Mouse (Mus musculus): ENCODE measurements around the gene Arntl. TPM values are rescaled to one million over a fixed set of nuclear protein-coding genes. Genes with fewer than 3 reads are reported as not detected.

Gene Arntl
- polyA plus RNA-seq, 1 experiment from 2014 or later, result 10.7 TPM

- no peak overlapping the region for H3K4me2 ChIP-seq
- H3K9ac ChIP-seq, result no peak overlapping the region
- no peak overlapping the region for H3K4me3 ChIP-seq (replicated peaks)
- no peaks in the 10 kb centered on the region for H3K36me3 ChIP-seq
- H3K27ac ChIP-seq, result peak overlapping the region; percentile 58; the same call in 1 of the 2 replicates
- no peak for ATAC-seq (ENCODE audit: insufficient read depth, low FRiP score, low read depth)
- H3K27me3 ChIP-seq (replicated peaks), result no peaks in the 10 kb centered on the region
- H3K9me3 ChIP-seq, result no peaks in the 10 kb centered on the region
- 48% methylated on average over 12 of the region's 12 CpGs for WGBS
- peaks cover 25% of the 10 kb centered on the region for H3K4me1 ChIP-seq
Measured at GRCm38 (mm10) chr7:113241901-113242661, 34.8 kb downstream of the Arntl start.

DNA sequence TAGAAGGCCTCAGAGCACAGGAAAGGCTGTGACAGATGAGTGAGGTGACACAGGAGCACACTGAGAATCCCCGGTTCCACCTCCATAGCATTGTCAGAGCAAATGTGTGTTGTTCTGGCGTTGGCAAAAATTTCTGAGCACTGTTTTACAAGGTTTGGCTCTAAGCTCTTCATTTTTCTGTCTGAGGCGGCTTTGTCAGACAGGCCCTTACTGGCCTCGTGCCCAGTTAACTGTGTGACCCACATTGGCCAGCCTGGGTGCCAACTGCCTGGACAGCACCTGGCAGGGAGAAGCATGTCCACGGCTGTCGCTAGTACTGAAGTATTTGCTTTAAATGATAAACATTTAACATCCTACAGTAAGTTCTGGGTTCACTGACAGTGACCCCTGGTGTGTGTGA is 35.4 kb downstream of the Arntl start:
- Histone ChIP-seq H3K4me2 (no peak overlapping the region), H3K27ac (peak overlapping the region; percentile 58; the same call in 1 of the 2 replicates), H3K27me3 (replicated peaks) (no peaks in the 10 kb centered on the region), H3K4me3 (replicated peaks) (no peak overlapping the region), H3K9me3 (no peaks in the 10 kb centered on the region), H3K4me1 (peaks cover 25% of the 10 kb centered on the region), H3K36me3 (no peaks in the 10 kb centered on the region), H3K9ac (no peak overlapping the region)
- 52% methylated on average over 6 of the region's 6 CpGs for WGBS
- no peak for ATAC-seq (ENCODE audit: insufficient read depth, low FRiP score, low read depth)

GRCm38 (mm10) chr7:113245144-113245543 is 37.9 kb downstream of the Arntl start:
- Histone ChIP-seq H3K4me2 (no peak overlapping the region), H3K4me1 (peaks cover 31% of the 10 kb centered on the region), H3K9me3 (no peaks in the 10 kb centered on the region), H3K4me3 (replicated peaks) (no peak overlapping the region), H3K27ac (no peak overlapping the region), H3K27me3 (replicated peaks) (no peaks in the 10 kb centered on the region), H3K9ac (no peak overlapping the region), H3K36me3 (no peaks in the 10 kb centered on the region)
- ATAC-seq (ENCODE audit: insufficient read depth, low FRiP score, low read depth), result no peak
- WGBS, result 84% methylated on average over 5 of the region's 5 CpGs

DNA sequence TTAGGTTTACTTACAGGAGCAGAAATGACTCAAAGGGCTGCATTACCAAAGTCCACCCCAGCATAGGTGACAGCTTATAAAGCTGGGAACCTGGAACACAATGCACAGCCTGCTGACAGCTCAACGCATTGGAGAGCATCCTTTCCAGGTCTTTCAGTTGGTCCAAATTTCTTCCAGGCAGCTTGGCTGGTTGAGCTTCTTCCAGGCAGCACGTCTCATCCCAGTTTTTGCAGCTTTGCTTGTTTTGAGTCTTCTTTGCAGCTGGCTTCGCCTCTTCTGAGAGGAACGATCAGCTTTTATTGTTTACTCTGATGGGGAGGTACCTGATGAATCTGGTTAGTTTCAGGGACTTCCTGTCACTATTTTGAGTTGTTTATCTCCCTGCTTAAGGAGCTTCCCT is 39.2 kb downstream of the Arntl start:
- Histone ChIP-seq H3K9ac (no peak overlapping the region), H3K4me3 (replicated peaks) (no peak overlapping the region), H3K36me3 (no peaks in the 10 kb centered on the region), H3K4me2 (no peak overlapping the region), H3K9me3 (no peaks in the 10 kb centered on the region), H3K27ac (no peak overlapping the region), H3K27me3 (replicated peaks) (no peaks in the 10 kb centered on the region), H3K4me1 (peaks cover 31% of the 10 kb centered on the region)
- no peak for ATAC-seq (ENCODE audit: insufficient read depth, low FRiP score, low read depth)
- 64% methylated on average over 4 of the region's 4 CpGs for WGBS

DNA sequence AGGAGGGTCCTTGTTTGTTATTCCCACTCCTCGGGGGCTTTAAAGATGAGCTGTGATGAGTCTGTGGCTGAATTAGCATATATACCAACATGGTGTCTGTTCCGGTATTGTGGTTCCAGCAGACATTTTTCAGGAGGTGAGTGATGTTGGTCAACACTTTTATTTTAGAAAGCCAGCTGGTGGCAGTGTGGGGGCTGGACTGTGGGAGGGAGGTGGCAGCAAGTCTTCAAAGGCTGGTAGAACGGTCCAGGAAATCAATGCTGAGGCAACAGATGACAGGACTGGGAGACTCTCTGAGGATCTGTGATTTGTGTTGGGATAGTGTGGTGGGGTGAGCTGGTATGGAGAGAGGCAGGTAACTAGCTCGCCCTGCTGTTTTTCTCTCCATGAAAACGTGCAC is 39.9 kb downstream of the Arntl start:
- H3K9me3 ChIP-seq, result no peaks in the 10 kb centered on the region
- H3K9ac ChIP-seq, result no peak overlapping the region
- H3K4me2 ChIP-seq, result no peak overlapping the region
- no peaks in the 10 kb centered on the region for H3K27me3 ChIP-seq (replicated peaks)
- no peak overlapping the region for H3K27ac ChIP-seq
- H3K4me3 ChIP-seq (replicated peaks), result no peak overlapping the region
- 72% methylated on average over 5 of the region's 5 CpGs for WGBS
- no peaks in the 10 kb centered on the region for H3K36me3 ChIP-seq
- ATAC-seq (ENCODE audit: insufficient read depth, low FRiP score, low read depth), result no peak
- H3K4me1 ChIP-seq, result peaks cover 28% of the 10 kb centered on the region

- H3K27ac ChIP-seq, result peak overlapping the region; percentile 69; the same call in 1 of the 2 replicates
- WGBS, result 48% methylated on average over 16 of the region's 16 CpGs
- no peak for ATAC-seq (ENCODE audit: insufficient read depth, low FRiP score, low read depth)
Measured at GRCm38 (mm10) chr7:113249134-113249825, 42.0 kb downstream of the Arntl start.

GRCm38 (mm10) chr7:113250433-113250991 is 43.2 kb downstream of the Arntl start:
- H3K4me2 ChIP-seq, result no peak overlapping the region
- no peaks in the 10 kb centered on the region for H3K9me3 ChIP-seq
- H3K27ac ChIP-seq, result peak overlapping the region; percentile 69
- WGBS, result 47% methylated on average over 3 of the region's 3 CpGs
- ATAC-seq (ENCODE audit: insufficient read depth, low FRiP score, low read depth), result peak; percentile 76; the same call in 1 of the 2 replicates
- no peak overlapping the region for H3K4me3 ChIP-seq (replicated peaks)
- peaks cover 31% of the 10 kb centered on the region for H3K4me1 ChIP-seq
- H3K36me3 ChIP-seq, result no peaks in the 10 kb centered on the region
- no peak overlapping the region for H3K9ac ChIP-seq
- H3K27me3 ChIP-seq (replicated peaks), result no peaks in the 10 kb centered on the region

More at GRCm38 (mm10) chr7:113249134-113249825, 42.0 kb downstream of the Arntl start:
- no peaks in the 10 kb centered on the region for H3K36me3 ChIP-seq
- H3K27me3 ChIP-seq (replicated peaks), result no peaks in the 10 kb centered on the region
- H3K9ac ChIP-seq, result no peak overlapping the region
- no peaks in the 10 kb centered on the region for H3K9me3 ChIP-seq
- peaks cover 28% of the 10 kb centered on the region for H3K4me1 ChIP-seq
- H3K4me2 ChIP-seq, result no peak overlapping the region
- H3K4me3 ChIP-seq (replicated peaks), result no peak overlapping the region

- no peak overlapping the region for H3K4me2 ChIP-seq
- no peak overlapping the region for H3K9ac ChIP-seq
- ATAC-seq (ENCODE audit: insufficient read depth, low FRiP score, low read depth), result no peak
- peak overlapping the region; percentile 69 for H3K27ac ChIP-seq
- peaks cover 36% of the 10 kb centered on the region for H3K4me1 ChIP-seq
- H3K27me3 ChIP-seq (replicated peaks), result no peaks in the 10 kb centered on the region
- no peaks in the 10 kb centered on the region for H3K9me3 ChIP-seq
- no peak overlapping the region for H3K4me3 ChIP-seq (replicated peaks)
- 41% methylated on average over 3 of the region's 3 CpGs for WGBS
- H3K36me3 ChIP-seq, result no peaks in the 10 kb centered on the region
Measured at GRCm38 (mm10) chr7:113251001-113251400, 43.7 kb downstream of the Arntl start.

- no peaks in the 10 kb centered on the region for H3K36me3 ChIP-seq
- no peaks in the 10 kb centered on the region for H3K27me3 ChIP-seq (replicated peaks)
- WGBS, result 68% methylated on average over 6 of the region's 6 CpGs
- H3K4me2 ChIP-seq, result no peak overlapping the region
- ATAC-seq (ENCODE audit: insufficient read depth, low FRiP score, low read depth), result no peak
- peaks cover 38% of the 10 kb centered on the region for H3K4me1 ChIP-seq
- H3K9me3 ChIP-seq, result no peaks in the 10 kb centered on the region
- H3K9ac ChIP-seq, result no peak overlapping the region
- H3K4me3 ChIP-seq (replicated peaks), result no peak overlapping the region
- H3K27ac ChIP-seq, result peak overlapping the region; percentile 69
Measured at GRCm38 (mm10) chr7:113251554-113251953, 44.3 kb downstream of the Arntl start.

DNA sequence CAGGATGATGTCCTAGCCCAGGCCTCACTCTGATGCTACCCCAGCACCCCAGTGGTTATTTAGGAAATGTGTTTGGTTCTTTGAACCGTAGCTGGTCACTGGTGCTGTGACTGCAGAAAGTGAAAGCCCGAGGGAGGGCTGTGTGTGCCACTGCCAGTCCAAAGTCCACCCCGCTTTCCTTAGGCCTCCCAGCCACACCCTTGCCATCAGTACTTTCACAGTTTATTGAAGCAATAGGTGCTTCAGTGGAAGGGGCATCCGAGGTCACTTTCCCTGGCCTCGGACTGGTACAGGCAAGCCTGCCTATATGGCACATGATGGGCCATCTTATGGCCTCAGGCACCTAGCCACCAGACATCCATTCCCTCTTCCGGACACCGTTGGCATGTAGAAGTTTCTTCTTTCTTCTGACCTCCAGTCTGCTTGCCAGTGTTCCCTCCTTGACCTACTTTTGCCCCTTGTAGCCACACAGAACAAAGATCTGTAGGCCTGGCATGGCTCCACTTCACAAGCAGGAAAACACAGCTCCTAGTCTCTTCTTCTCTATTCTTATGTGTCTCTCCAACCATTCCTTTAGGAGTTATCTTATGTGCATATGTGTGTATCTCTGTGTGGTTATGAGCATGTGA is 46.6 kb downstream of the Arntl start:
- Histone ChIP-seq H3K4me1 (peaks cover 38% of the 10 kb centered on the region), H3K27ac (no peak overlapping the region), H3K9me3 (no peaks in the 10 kb centered on the region), H3K27me3 (replicated peaks) (no peaks in the 10 kb centered on the region), H3K36me3 (no peaks in the 10 kb centered on the region), H3K9ac (no peak overlapping the region), H3K4me2 (no peak overlapping the region; the same call in 1 of the 2 replicates), H3K4me3 (replicated peaks) (no peak overlapping the region)
- WGBS, result 85% methylated on average over 7 of the region's 7 CpGs
- ATAC-seq (ENCODE audit: insufficient read depth, low FRiP score, low read depth), result no peak

DNA sequence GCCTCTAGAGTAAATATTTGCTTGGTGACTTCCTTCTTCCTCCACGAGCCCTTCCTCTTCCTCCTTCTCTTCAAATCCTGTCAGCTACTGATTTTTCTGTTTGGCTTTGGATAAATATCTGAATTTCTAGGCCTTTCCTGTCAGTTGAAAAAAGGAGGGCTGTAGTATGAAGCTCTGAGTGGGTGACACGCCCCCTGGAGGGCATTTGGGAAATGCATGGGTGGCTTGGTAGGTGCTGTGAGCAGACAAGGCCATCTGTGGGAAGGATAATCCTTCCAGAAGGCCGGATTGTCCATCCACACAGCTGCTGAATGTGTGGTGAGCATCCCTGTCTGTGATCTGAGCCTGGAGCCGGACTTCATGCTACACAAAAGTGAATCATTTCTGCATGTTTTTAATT is 48.8 kb downstream of the Arntl start:
- Histone ChIP-seq H3K27ac (peak overlapping the region; percentile 2), H3K4me2 (no peak overlapping the region), H3K27me3 (replicated peaks) (no peaks in the 10 kb centered on the region), H3K36me3 (no peaks in the 10 kb centered on the region), H3K9ac (no peak overlapping the region), H3K4me1 (peaks cover 20% of the 10 kb centered on the region), H3K9me3 (no peaks in the 10 kb centered on the region), H3K4me3 (replicated peaks) (no peak overlapping the region)
- WGBS, result 40% methylated on average over 4 of the region's 4 CpGs
- no peak for ATAC-seq (ENCODE audit: insufficient read depth, low FRiP score, low read depth)

- H3K4me3 ChIP-seq (replicated peaks), result no peak overlapping the region
- no peak overlapping the region for H3K27ac ChIP-seq
- no peak overlapping the region for H3K4me2 ChIP-seq
- no peaks in the 10 kb centered on the region for H3K9me3 ChIP-seq
- no peak for ATAC-seq (ENCODE audit: insufficient read depth, low FRiP score, low read depth)
- 75% methylated on average over 4 of the region's 4 CpGs for WGBS
- no peaks in the 10 kb centered on the region for H3K27me3 ChIP-seq (replicated peaks)
- H3K4me1 ChIP-seq, result peaks cover 17% of the 10 kb centered on the region
- no peaks in the 10 kb centered on the region for H3K36me3 ChIP-seq
- no peak overlapping the region for H3K9ac ChIP-seq
Measured at GRCm38 (mm10) chr7:113258430-113258829, 51.2 kb downstream of the Arntl start.
